Mouse (Mus musculus): ENCODE measurements at regions not wholly inside any gene's neighbourhood (a gene's known extent, or its start where the extent isn't known, plus 50 kb on each side); places are given as distances from the start of the nearest gene placed in this dataset.

- ATAC-seq (ENCODE audit: borderline replicate concordance, extremely low read depth, low FRiP score, low TSS enrichment), result no peak
- Histone ChIP-seq H3K4me3 (no peak overlapping the region), H3K4me2 (no peak overlapping the region), H3K9me3 (no peaks in the 10 kb centered on the region), H3K9ac (no peak overlapping the region), H3K36me3 (no peaks in the 10 kb centered on the region), H3K27me3 (no peaks in the 10 kb centered on the region), H3K27ac (no peak overlapping the region), H3K4me1 (no peaks in the 10 kb centered on the region)
- WGBS, result 74% methylated on average over 4 of the region's 4 CpGs
Measured at GRCm38 (mm10) chr13:37101755-37102154, 51.7 kb upstream of the F13a1 start.

Measured in lung, embryonic 15.5 days (tissue).